Mouse (Mus musculus) forebrain, embryonic 11.5 days (tissue): ENCODE measurements around the gene Zfp385b. TPM values are rescaled to one million over a fixed set of nuclear protein-coding genes. Genes with fewer than 3 reads are reported as not detected.

Experiments used
- ATAC-seq: fragments of 200-750 bp; cut with Nextera tagmentation; replicated peaks from 2 replicates; pipeline ENCODE4 v1.8.0; 2017; ENCODE audit warnings: moderate TSS enrichment; ENCODE audit not compliant: low FRiP score
- DNase-seq: peaks from one replicate; pipeline ENCODE4 v3.0.0-alpha.2; 2017; ENCODE audit warnings: low spot score
- H3K27ac ChIP-seq: fragments of 300-500 bp; sonication (generic); 2 replicates; pipeline ENCODE4 v1.5.1; 2014; ENCODE audit warnings: low read depth, low read length
- H3K27me3 ChIP-seq: fragments of 300-500 bp; sonication (generic); 2 replicates; pipeline ENCODE4 v1.6.1; 2014; ENCODE audit warnings: mild to moderate bottlenecking, low read length, mixed read lengths; ENCODE audit not compliant: control insufficient read depth, insufficient read depth
- H3K36me3 ChIP-seq: fragments of 300-500 bp; sonication (generic); 2 replicates; pipeline ENCODE4 v1.6.1; 2014; ENCODE audit warnings: mild to moderate bottlenecking, low read length, moderate library complexity, mixed read lengths; ENCODE audit not compliant: control insufficient read depth, insufficient read depth
- H3K4me1 ChIP-seq: fragments of 300-500 bp; sonication (generic); replicated peaks from 2 replicates; pipeline ENCODE4 v1.6.1; 2014; ENCODE audit warnings: low read length, mixed read lengths; ENCODE audit not compliant: control insufficient read depth, insufficient read depth
- H3K4me2 ChIP-seq: fragments of 300-500 bp; sonication (generic); 2 replicates; pipeline ENCODE4 v1.6.1; 2014; ENCODE audit warnings: low read depth, mild to moderate bottlenecking, low read length, moderate library complexity, mixed read lengths; ENCODE audit not compliant: severe bottlenecking
- H3K4me3 ChIP-seq: fragments of 300-500 bp; sonication (generic); 2 replicates; pipeline ENCODE4 v1.5.1; 2014; ENCODE audit warnings: low read depth, low read length
- H3K9ac ChIP-seq: fragments of 300-500 bp; sonication (generic); 2 replicates; pipeline ENCODE4 v1.6.1; 2014; ENCODE audit warnings: low read length
- H3K9me3 ChIP-seq: fragments of 300-500 bp; sonication (generic); 2 replicates; pipeline ENCODE4 v1.6.1; 2016; ENCODE audit warnings: low read length, mixed read lengths; ENCODE audit not compliant: control insufficient read depth
- WGBS: fragments of 180-500 bp; shearing (Covaris S2); extraction: QIAGEN DNeasy Blood & Tissue Kit; methylation state at CpG from one replicate; pipeline ENCODE4 v1.1.7; 2014; 5-methylcytosine and 5-hydroxymethylcytosine counted together
- polyA plus RNA-seq: library from polyadenylated mRNA; unstranded; fragments of >200 nt; fragmentation: Nextera tagmentation; extraction: Ambion mirVana; gene quantifications from 2 replicates; pipeline ENCODE4 v1.2.1, GENCODE M21; 2014

The Zfp385b gene
- polyA plus RNA-seq, 1 experiment from 2014 or later, result 1.0 TPM

DNA sequence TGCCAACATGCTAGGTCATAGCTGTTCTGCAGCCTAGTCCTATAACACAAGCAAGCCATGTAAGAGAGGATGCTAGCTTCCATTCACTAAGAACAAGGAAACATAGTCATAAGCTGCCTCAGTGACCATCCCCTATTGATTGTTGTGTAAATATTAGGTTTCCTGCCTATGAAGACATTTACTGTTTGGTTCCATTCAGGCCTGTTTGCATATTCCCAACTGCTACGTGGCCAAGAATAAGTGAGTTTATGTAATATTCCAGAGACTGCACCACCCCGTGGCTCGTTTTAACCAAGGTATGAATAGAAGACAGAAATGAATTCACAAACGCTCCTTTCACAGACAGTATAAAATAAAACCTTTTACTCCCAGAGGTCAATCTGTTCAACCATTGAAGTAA lies 200.8 kb downstream of the Zfp385b start:
- no peak for ATAC-seq

GRCm38 (mm10) chr2:77610303-77610991 lies 209.0 kb downstream of the Zfp385b start:
- ATAC-seq (no peak), DNase-seq (no peak)
- WGBS, result 83% methylated on average over 7 of the region's 7 CpGs
- no peak overlapping the region for H3K27ac ChIP-seq
- no peak overlapping the region for H3K4me2 ChIP-seq
- H3K4me1 ChIP-seq, result no peaks in the 10 kb centered on the region; the same call in 1 of the 2 replicates
- H3K27me3 ChIP-seq, result no peaks in the 10 kb centered on the region
- no peaks in the 10 kb centered on the region for H3K36me3 ChIP-seq
- H3K9ac ChIP-seq, result no peak overlapping the region
- no peaks in the 10 kb centered on the region for H3K9me3 ChIP-seq
- H3K4me3 ChIP-seq, result no peak overlapping the region

More for the DNA sequence above, 200.8 kb downstream of the Zfp385b start:
- no peak for DNase-seq
- Histone ChIP-seq H3K4me3 (no peak overlapping the region), H3K36me3 (no peaks in the 10 kb centered on the region), H3K9me3 (no peaks in the 10 kb centered on the region), H3K4me2 (no peak overlapping the region), H3K9ac (no peak overlapping the region), H3K27ac (no peak overlapping the region), H3K27me3 (no peaks in the 10 kb centered on the region), H3K4me1 (no peaks in the 10 kb centered on the region; the same call in 1 of the 2 replicates)
- 96% methylated on average over 4 of the region's 4 CpGs for WGBS

- ATAC-seq (no peak), DNase-seq (no peak)
- H3K27me3 ChIP-seq, result no peaks in the 10 kb centered on the region
- H3K27ac ChIP-seq, result no peak overlapping the region
- H3K9me3 ChIP-seq, result no peaks in the 10 kb centered on the region
- H3K4me1 ChIP-seq, result no peaks in the 10 kb centered on the region
- H3K4me2 ChIP-seq, result no peak overlapping the region
- 87% methylated on average over 5 of the region's 5 CpGs for WGBS
- no peak overlapping the region for H3K4me3 ChIP-seq
- H3K36me3 ChIP-seq, result no peaks in the 10 kb centered on the region
- no peak overlapping the region for H3K9ac ChIP-seq
These were observed 210.0 kb downstream of the Zfp385b start for GRCm38 (mm10) chr2:77609452-77609851.

DNA sequence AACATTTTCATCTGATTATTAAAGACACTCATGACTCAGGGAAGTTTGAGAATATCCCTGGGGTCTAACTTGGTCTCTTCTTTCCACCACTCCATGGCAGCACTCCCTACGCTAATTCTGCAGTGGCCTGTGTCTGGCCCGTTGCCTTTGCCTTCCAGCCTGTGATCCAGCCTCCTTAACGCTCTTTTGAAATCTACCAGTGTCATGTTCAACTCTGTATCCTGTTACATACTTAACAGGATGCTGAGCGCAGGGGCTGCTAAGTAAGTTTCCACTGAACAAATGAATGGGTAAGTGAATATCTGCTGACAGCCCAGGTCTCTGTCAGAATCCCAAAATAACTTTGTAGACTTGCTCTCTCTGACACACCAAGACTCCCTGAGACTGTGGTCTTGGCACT lies 210.8 kb downstream of the Zfp385b start:
- H3K4me3 ChIP-seq, result no peak overlapping the region
- no peak overlapping the region for H3K4me2 ChIP-seq
- no peaks in the 10 kb centered on the region for H3K36me3 ChIP-seq
- 79% methylated on average over 4 of the region's 4 CpGs for WGBS
- no peaks in the 10 kb centered on the region for H3K27me3 ChIP-seq
- DNase-seq, result no peak
- no peaks in the 10 kb centered on the region for H3K9me3 ChIP-seq
- no peak overlapping the region for H3K9ac ChIP-seq
- no peak for ATAC-seq
- H3K27ac ChIP-seq, result no peak overlapping the region
- H3K4me1 ChIP-seq, result no peaks in the 10 kb centered on the region

DNA sequence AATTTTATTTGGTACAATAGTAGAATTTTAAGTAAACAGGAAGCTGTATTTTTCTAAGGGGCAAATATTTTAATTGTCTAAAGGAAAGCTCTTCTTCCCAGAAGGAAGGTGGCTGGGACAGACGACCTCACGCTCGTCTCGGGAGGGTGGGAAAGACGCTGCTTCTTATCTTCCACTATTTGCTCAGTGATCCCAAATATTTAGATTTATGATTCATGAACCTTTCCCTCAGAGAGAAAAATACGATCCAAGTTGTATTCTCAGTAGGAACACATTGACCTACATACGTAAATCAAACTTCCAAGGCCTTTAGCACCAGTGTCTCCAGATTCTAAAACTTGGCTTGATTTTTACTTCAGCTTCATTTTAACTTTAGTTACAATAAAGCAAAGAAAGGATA lies 226.0 kb downstream of the Zfp385b start:
- Histone ChIP-seq H3K36me3 (no peaks in the 10 kb centered on the region), H3K9ac (no peak overlapping the region), H3K27ac (no peak overlapping the region), H3K9me3 (no peaks in the 10 kb centered on the region), H3K4me1 (no peaks in the 10 kb centered on the region), H3K4me2 (no peak overlapping the region), H3K27me3 (no peaks in the 10 kb centered on the region), H3K4me3 (no peak overlapping the region)
- ATAC-seq (no peak), DNase-seq (no peak)
- WGBS, result 87% methylated on average over 7 of the region's 7 CpGs

- Histone ChIP-seq H3K9me3 (no peaks in the 10 kb centered on the region; the same call in 1 of the 2 replicates), H3K36me3 (no peaks in the 10 kb centered on the region), H3K4me3 (no peak overlapping the region), H3K4me1 (no peaks in the 10 kb centered on the region), H3K9ac (no peak overlapping the region), H3K27me3 (no peaks in the 10 kb centered on the region), H3K27ac (no peak overlapping the region), H3K4me2 (no peak overlapping the region)
- WGBS, result 87% methylated on average over 6 of the region's 6 CpGs
- ATAC-seq (no peak), DNase-seq (no peak)
These were observed 226.9 kb downstream of the Zfp385b start for GRCm38 (mm10) chr2:77592525-77592924.

- DNase-seq (no peak), ATAC-seq (no peak)
- H3K27me3 ChIP-seq, result no peaks in the 10 kb centered on the region
- WGBS, result 90% methylated on average over 12 of the region's 12 CpGs
- H3K36me3 ChIP-seq, result no peaks in the 10 kb centered on the region
- no peak overlapping the region for H3K9ac ChIP-seq
- H3K4me3 ChIP-seq, result no peak overlapping the region
- H3K4me1 ChIP-seq, result no peaks in the 10 kb centered on the region
- no peak overlapping the region for H3K27ac ChIP-seq
- H3K9me3 ChIP-seq, result no peaks in the 10 kb centered on the region; the same call in 1 of the 2 replicates
- H3K4me2 ChIP-seq, result no peak overlapping the region
These were observed 230.1 kb downstream of the Zfp385b start for GRCm38 (mm10) chr2:77589205-77589901.

DNA sequence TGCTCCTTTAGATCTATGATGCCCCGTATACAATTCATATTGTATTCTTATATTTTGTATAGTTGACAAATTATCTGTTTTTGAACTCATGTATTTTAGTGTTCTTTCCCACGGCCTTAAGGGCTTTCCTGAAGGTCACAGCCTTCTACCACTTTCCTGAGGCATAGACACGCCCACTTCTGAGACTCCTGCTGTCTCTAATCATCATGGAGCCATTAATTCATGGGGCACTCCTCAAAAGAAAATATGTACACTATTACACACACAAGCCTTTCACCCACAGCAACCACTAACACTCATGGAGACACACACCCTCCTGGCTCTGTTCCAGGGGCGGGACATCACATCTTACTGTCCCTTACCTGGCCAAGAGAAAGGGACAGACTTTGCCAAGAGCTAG lies 232.1 kb downstream of the Zfp385b start:
- Histone ChIP-seq H3K9me3 (no peaks in the 10 kb centered on the region; the same call in 1 of the 2 replicates), H3K4me2 (no peak overlapping the region), H3K4me3 (no peak overlapping the region), H3K36me3 (no peaks in the 10 kb centered on the region), H3K27me3 (no peaks in the 10 kb centered on the region; the same call in 1 of the 2 replicates), H3K9ac (no peak overlapping the region), H3K27ac (no peak overlapping the region), H3K4me1 (no peaks in the 10 kb centered on the region)
- 82% methylated on average over 4 of the region's 4 CpGs for WGBS
- DNase-seq, result no peak
- ATAC-seq, result no peak
